Mouse (Mus musculus): ENCODE measurements around the gene Bmp8b.
A peak's percentile ranks its signal among the peaks of the same experiment; 100 is the strongest.
"Not testable (repeated sequence)": the region's sequence is repeated elsewhere in the genome, so short reads cannot be mapped to it uniquely, and the experiment has no call there.

Bmp8b gene

DNA sequence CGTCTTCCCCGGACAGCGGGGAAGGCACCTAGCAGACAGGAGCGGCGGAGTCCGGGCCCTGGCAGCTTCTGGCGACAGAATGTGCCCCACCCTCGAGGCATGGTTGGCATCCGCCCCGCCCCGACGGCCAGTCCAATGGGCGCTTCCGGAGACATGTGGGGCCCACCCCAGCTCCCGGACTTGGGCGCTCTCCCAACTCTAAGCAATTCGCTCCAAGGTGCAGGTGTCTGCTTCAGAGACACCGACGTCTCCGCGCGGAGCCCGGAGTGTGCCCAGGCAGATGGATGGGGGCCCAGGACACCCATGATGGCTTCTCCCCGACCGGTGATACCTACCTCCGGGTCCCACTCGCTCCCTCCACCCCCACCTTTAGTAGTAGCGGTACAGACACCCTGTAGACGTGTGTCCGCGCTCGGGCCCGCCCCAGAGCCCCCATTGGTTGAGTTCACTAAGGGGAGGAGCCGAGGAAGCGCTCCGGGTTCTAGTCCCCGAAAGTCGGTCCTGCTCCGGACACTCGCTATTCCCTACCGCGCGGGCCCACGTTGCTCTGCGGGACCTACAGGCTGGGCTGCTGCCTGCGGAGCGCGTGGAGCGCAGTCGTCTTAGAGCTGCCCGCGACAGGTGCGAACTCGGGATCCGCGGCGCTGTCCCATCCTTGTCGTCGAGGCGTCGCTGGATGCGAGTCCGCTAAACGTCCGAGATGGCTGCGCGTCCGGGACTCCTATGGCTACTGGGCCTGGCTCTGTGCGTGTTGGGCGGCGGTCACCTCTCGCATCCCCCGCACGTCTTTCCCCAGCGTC lies at the start of gene Bmp8b:
Bmp8b (plus strand) TSS at position 515 of the 800 bp plus-strand sequence.
- no peak for DNase-seq (ENCODE audit: low spot score in 2 of 2)

DNA sequence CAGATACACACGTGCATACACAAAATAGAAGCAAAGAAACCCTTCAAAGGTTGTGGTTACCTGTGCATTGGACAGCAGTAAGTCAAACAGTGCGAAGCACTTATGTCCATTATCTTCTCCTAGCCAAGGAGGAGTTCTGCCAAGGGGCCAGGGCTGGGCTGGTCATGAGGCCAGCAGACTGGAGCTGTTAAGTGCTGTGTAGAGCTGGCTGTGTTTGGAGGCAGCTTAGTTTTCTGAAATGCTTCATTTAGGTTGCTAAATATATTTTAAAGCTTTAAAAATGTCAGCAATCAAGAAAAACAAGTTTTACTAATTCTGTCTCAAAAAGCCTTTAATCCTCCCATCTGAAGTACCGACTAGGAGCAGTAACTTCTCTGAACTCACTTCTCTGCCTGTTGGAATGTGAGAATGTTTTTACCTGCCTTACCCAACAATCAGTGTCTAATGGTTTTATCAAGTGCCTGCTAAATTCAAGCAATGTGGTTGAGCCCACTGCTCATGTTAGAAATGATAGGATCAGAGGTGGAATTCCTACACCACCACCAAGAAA lies 48.3 kb upstream of the Bmp8b start:
- DNase-seq (ENCODE audit: low spot score in 2 of 2), result no peak

DNA sequence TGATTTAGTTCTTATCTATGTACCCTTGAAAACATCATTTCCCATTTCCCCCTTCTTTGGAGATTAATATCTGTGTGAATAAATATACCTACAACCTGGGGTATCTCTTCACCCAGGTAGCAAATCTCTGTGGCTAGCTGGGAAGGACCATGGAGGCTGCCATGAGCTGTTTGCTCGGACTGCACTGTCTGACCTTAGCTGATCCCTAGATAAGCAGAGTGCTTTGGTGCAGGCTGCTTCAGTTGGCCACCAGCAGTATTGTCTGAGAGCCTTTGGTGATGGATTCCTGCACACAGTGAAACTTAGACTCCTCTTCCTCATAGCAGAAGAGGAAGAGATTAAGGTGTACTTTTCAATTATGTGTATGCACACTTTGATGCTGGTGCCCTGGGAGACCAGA lies 47.0 kb upstream of the Bmp8b start:
- DNase-seq (ENCODE audit: low spot score in 2 of 2), result no peak

DNA sequence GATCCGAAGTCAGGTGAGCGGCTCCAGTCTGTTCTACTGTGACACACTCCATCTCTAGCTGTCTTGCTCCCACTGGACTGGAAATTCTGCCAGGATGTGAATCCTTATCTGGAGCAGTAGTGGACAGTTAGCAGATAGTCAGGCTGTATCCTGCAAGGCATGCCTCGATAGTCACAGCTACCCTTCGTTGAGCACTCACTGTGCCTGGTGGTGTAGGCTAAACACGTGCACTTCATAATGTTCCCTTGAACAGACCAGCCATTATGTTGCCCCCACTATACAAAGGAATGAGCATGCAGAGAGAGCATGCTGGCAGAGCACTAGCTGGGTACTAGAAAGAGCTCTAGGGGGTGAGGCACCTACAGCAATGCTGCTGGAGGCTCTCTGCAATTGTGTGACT lies 43.2 kb upstream of the Bmp8b start:
- DNase-seq (ENCODE audit: low spot score in 2 of 2), result no peak

DNA sequence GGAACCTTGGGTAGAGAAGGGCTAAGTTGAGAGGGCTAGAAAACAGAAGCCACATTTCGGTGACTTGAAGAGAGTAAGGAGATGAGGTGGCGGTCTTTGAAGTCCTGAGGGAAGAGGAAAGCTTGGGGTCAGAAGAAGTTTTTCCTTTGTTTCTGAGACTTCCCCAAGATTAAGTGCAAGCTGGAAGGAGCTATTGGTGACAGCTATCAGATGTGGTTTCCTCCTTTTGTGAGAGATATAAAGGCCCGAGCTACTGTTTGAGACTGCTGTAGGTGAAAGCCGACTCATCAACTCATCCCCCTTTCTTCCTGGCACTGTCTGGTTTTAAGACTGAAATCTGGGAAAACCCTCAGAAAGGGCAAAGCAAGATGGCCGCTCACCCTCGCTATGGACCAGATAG lies 36.3 kb upstream of the Bmp8b start:
- no peak for DNase-seq (ENCODE audit: low spot score in 2 of 2)

DNA sequence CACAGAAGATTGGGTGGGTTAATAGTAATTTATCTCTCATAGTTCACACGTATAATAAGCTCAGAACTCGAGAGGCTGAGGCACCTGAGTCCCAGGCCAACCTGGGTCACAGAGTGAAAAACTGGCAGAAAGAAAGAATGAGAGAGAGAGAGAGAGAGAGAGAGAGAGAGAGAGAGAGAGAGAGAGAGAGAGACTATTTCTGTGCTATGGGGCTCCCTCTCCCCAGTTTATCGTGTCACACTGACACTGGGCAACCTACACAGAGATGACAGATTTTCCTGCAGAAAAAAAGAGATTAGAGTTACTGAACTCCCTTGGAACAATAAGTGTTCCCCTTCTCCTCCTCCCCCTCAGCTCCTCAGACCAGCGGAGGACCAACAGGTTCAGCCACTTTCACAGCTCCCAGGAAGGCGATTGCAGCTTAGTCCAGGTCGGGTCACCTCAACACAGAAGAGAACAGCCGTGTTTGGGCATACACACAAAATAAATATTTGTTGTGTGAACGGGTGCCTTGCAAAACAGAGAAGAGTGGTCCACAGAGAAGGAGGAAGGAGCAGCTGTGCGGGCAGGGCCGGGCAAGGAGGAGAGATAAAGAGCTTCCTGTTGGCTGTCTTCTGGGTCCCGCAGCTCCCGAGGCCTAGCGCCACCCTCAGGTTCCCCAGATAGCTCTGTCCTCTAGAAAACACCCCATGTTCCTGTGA lies 33.5 kb upstream of the Bmp8b start:
- DNase-seq (ENCODE audit: low spot score in 2 of 2), result peak; percentile 48 to 75

DNA sequence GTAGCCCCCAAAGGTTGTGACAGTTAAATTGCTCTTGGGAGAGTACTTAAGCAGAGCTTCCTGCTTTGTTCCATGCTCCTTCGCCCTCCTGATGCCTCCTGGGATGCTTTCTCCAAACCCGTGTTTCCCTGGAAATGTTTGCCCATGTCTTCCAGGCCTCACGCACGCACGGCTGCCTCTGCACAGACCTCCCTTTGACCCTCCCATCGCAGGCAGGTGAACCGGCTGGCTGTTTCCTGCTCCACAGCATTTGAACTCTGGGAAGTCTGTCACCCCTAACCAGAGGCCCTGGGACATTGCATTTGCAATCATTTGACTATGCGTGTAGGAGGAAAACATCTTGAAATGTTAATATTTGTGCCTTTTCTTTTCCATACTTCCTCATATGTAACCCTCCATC lies 28.0 kb upstream of the Bmp8b start:
- no peak for DNase-seq (ENCODE audit: low spot score in 2 of 2)

DNA sequence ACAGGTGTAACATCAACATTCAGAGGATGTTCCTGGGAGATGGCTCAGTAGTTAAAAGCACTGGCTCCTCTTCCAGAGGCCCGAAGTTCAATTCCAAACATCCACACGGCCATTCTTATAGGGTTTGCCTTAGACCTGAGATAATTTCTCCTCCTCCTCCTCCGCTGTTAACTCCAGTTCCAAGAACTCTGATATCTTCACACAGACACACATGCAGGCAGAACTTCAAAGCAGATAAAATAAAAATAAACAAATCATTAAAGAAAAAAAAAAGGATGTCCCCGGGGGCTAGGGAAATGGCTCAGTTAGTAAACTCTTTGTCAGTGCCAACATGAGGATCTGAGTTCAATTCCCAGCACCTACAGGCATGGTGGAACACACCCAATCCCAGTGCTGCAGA lies 26.7 kb upstream of the Bmp8b start:
- no peak for DNase-seq (ENCODE audit: low spot score in 2 of 2)

DNA sequence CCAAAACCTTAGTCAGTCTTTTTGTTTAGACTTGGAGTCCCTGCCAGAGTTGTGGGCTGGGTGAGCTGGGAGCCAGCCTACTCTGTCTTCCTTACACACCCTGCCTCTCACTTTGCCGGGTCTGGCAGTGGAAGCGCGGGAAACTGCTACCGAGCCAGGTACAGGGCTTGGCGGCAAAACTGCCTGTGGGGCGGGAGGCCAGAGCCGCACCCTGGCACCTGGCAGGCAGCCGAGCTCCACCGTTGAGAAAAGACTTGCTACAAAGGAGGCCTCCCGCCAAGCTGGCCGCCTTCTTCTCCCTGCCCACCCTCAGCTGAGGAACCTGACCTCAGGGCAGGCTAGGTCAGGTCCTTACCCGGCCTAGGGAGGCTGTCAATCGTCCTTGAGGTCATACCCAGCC lies 24.2 kb upstream of the Bmp8b start:
- peak; percentile 62 to 73 for DNase-seq (ENCODE audit: low spot score in 2 of 2)

DNA sequence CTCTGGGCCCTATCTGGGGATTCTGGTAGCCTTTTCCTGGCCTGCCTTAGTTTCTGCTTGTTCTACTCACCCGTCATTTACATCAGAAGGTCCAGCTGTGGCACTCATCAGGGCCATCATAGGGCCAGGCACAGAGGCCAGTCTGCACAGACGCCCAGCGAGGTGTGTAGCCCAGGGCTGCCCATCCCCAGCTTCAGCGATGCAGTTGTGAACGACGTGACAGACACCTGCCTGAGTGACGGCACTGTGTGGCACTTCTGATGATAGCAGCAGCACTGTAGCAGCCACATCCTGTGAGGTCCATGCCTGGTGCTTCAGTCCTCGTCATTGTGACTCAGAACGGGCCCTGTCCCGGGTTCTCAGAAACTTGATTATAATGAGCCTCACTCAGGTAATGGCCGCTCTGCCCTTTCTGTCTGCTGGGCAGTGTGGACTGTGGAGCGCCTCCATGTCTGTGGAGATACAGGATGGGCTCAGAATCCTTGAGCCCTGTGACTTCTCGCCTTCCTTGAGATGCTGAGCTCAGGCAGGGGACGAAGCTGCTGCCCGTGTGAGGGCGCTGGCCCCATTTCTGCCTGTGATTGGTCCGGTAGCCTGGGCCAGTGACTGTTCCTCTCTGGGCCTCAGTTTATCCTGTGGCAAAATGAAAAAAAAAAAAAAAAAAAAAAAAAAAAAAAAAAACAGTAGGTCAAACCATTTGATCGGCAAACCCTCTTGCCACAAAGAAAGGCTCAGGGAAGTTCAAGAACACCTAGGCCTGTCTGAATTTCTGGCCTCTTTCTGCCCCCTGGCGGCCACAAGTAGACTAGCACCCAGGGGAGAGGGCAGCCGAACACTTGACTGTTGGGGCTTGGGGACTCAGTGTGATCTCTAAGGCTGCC lies 22.4 kb upstream of the Bmp8b start:
- peak; percentile 57 to 81 for DNase-seq (ENCODE audit: low spot score in 2 of 2)

DNA sequence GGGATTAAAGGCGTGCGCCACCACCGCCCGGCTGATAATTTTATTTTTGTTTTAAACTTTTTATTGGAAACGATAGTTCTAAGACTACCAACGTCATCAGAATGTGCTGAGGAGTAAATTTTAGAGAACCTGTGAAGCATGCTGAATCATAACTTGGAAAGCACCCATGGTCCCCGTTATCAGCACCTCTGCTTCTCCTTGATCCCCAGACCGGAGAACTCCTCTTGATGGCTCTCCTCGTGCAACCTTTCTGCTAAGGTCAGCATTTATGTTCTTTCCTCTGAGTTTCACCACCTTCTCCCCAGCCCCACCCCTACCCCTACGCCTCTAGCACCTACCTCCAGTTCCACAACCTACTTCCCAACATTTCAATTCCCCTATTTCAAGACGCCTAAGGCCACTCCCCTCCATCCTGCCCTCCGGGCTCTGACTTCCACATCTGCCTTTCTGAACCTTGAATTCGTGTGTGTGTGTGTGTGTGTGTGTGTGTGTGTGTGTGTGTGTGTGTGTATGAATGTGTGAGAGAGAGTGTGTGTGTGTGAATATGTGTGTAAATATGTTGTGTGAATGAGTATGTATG lies 21.6 kb upstream of the Bmp8b start:
- DNase-seq (ENCODE audit: low spot score in 2 of 2), result no peak

DNA sequence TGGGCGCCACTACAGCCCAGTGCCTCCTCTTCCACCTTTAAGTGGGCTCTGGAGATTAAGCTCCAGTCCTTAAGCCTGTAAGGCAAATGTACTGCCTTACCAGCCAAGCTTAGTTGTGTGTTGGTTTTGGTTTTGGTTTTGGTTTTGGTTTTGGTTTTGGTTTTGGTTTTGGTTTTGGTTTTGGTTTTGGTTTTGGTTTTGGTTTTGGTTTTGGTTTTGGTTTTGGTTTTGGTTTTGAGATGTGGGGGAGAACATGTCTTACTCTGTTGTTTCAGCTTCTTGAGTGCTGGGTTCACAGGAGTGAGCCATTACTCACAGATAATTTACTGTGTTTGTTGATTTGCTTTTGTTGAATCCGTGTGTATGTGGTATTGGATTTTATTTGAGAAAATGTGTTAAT lies 19.7 kb upstream of the Bmp8b start:
- no peak for DNase-seq (ENCODE audit: low spot score in 2 of 2)

DNA sequence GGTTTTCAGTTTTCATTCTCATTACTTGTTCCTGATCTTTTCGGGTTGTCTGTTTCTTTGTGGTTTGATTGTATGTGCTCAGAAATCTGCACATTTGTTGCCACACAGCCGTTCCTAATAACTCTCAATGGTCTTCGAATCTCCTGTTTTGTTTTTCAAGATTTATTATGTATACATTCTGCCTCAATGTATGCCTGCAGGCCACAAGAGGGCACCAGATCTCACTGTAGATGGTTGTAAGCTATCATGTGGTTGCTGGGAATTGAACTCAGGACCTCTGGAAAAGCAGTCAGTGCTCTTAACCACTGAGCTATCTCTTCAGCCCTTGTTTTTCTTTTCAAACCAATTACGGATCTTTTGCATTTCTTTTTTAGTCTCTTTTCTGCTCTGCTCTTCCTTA lies 18.6 kb upstream of the Bmp8b start:
- no peak for DNase-seq (ENCODE audit: low spot score in 2 of 2)

DNA sequence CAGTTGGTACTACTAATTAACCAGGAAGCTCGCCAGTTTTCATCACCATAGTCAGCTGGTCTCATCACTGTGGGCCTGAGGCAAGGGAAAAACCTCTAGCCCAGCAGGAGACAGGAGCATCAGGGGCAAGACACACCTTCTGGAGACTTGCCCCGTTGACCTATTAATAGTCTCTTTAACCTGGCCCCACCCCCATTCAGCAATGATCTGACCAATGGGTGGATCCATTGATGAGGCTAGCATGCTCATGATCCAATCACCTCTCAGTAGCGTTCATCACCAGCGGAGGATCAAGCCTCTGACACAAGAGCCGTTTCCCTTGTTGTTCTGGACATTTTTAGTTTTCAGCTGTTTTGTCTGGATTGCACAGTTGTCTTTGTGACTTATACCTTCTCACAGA lies 12.3 kb upstream of the Bmp8b start:
- no peak for DNase-seq (ENCODE audit: low spot score in 2 of 2)

DNA sequence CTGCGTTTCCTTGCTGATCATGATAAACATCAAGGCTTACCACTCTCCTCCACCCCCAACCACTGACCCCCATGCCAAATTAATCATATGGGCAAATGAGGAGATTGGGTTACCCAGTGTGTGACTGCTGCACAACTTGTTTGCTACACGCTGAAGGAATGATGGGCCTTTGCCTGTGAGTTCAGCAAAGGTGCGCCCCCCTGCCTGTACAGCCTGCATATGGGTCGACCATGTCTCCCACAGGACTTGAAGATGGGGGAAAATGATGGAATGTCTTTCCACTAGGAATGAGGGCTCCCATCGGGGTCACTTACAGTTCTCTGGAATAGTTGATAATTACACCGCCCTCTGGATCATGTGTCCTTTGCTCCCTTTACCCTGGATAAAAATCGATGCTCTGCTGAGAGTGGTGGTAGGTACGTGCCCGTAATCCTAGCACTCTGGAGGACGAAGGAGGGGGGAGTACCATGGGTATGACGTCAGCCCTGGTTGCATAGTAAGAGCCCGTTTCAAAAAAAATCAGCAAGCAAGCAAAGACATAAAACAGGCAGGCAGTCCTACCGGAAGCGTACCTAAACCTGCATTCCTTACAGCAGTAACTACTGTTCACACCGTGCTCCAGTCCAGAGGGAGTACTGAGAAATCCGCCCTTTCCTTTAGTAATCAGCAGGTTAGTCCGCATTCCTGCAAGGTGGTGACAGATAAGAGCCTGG lies 11.7 kb upstream of the Bmp8b start:
- no peak for DNase-seq (ENCODE audit: low spot score in 2 of 2)

DNA sequence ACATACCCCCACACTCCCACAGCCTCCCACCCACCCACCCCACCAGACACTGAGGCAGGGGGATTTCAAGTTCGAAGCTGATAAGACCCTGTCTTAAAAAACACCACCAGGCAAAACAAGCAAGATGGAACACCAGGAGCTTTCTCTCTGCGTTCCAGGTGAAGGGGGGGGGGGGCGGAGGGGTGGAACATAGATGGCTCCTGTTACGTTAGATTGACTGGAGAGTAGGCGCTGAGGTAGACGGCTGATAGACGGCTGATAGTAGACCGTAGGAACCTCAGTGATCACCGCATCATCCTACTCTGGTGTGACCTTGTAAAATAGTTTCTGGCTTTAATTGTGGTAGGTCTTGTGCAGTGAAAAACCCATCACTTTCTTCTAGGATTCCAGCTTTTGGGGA lies 11.1 kb upstream of the Bmp8b start:
- DNase-seq (ENCODE audit: low spot score in 2 of 2), result no peak

DNA sequence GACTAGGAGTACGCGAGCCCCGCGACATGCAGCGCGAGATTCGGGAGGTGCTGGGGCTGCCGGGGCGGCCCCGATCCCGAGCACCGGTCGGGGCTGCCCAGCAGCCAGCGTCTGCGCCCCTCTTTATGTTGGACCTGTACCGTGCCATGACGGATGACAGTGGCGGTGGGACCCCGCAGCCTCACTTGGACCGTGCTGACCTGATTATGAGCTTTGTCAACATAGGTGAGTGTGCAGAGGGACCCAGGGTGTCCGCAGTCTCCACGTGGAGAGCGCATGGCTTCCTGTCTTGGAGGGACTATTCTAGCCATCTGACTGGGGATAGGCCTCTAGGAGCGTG lies 456 bp downstream of the Bmp8b start:
- no peak for DNase-seq (ENCODE audit: low spot score in 2 of 2)

DNA sequence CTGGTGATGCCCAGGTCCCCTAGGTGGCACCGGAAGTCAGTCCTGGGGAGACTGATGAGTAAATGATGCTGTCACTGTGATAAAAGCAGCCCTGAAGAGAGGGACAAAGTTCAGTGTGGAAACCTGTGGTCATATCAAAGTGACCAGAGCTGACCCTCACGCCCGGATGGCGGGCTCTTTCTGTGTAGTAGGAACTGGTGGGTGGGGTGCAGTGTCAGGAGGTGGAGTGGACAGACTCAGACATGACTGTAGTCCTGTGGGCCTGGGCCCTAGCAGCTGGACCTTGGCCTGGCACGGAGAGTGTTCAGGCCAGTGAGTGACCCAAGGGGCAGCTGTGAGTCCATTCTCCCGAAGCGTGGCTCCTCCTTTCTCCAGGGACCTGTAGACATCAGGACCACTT lies 964 bp downstream of the Bmp8b start:
- not testable (repeated sequence) for DNase-seq (ENCODE audit: low spot score in 2 of 2)

DNA sequence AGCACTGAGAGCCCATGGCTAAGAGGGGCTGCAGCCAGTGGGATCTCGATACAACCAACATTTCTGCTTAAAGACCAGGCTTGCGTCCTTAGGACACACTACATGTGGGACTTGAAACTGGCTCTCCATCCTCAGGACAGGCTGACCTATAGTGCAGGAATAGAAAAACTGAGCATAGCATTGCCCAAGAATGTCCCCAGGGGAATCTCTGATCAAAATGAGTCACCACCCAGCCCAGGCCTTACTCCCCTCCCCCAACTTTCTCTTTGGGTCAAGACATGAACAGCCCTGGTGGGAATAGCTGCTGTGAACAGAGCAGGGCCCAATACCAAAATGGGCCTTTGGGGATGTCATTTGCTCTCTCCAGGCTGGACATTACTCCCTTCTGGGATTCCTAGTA lies 1.9 kb downstream of the Bmp8b start:
- DNase-seq (ENCODE audit: low spot score in 2 of 2), result no peak

DNA sequence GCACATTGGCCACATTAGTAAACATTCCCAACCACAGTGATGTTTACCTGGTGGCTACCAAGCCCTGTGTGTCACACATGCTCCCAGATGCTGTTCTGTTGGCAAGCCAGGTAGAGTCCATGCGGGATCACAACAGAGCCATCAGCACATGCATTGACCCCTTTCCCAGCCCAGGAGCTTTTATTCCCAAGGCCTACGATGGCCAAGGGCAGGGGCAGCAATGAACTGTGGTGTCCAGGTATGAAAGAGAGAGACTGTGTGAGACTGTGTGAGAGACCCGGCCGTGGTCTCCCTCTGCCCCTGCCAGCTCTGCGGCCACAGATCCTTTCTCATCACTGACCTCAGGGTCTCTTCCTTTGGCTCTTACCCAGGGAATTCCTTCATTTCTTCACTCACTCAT lies 3.1 kb downstream of the Bmp8b start:
- no peak for DNase-seq (ENCODE audit: low spot score in 2 of 2)

DNA sequence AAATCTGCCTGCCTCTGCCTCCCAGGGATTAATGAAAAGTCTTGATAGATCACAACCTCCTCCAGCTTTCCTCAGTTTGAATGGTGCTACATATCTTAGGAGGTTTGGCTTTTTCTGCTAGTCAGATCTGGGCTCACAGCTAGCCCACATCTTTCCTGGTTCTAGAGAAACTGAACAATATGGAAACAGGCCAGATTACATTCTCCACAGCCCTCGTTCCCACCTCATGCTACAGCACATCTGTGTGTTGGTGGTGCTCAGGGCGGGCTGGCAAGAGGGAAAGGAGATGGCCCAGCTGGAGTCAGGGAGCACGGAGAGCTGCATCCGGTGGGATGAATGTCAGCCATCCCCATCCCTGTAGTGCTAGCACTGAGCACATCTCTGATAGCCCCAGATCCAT lies 5.8 kb downstream of the Bmp8b start:
- no peak for DNase-seq (ENCODE audit: low spot score in 2 of 2)

Data from spleen, postnatal 4 days (tissue).